Mouse (Mus musculus): ENCODE results near the gene Fsd1. TPM values are rescaled to one million over a fixed set of nuclear protein-coding genes. Genes with fewer than 3 reads are reported as not detected.

The Fsd1 gene
- polyA plus RNA-seq, 1 experiment from 2014 or later = 5.0 TPM

Other genes starting within 250 kb of the Fsd1 start
- gene Adgre4, start 236.5 kb upstream of the Fsd1 start, polyA plus RNA-seq (2015; fragmentation: Nextera tagmentation; extraction: Ambion mirVana) = 0.13 and 0.16 TPM in 2 replicates
- gene Zfp119a, start 107.6 kb upstream of the Fsd1 start, polyA plus RNA-seq (2015; fragmentation: Nextera tagmentation; extraction: Ambion mirVana) = 5.7 and 6.0 TPM in 2 replicates
- gene Zfp959, start 94.4 kb upstream of the Fsd1 start, polyA plus RNA-seq (2015; fragmentation: Nextera tagmentation; extraction: Ambion mirVana) = 6.4 and 7.9 TPM in 2 replicates
- gene Zfp119b, start 37.0 kb upstream of the Fsd1 start, polyA plus RNA-seq (2015; fragmentation: Nextera tagmentation; extraction: Ambion mirVana) = 3.6 and 4.3 TPM in 2 replicates
- 0.34 and 1.3 TPM in 2 replicates for gene Ebi3, start 33.9 kb upstream of the Fsd1 start, polyA plus RNA-seq (2015; fragmentation: Nextera tagmentation; extraction: Ambion mirVana)
- 18.0 and 18.8 TPM in 2 replicates for gene Yju2, start 27.4 kb upstream of the Fsd1 start, polyA plus RNA-seq (2015; fragmentation: Nextera tagmentation; extraction: Ambion mirVana)
- gene Shd, start 16.0 kb upstream of the Fsd1 start, polyA plus RNA-seq (2015; fragmentation: Nextera tagmentation; extraction: Ambion mirVana) = 7.9 and 8.7 TPM in 2 replicates
- 11.9 and 14.6 TPM in 2 replicates for gene Stap2, start 19.1 kb downstream of the Fsd1 start, polyA plus RNA-seq (2015; fragmentation: Nextera tagmentation; extraction: Ambion mirVana)
- gene Mpnd, start 19.2 kb downstream of the Fsd1 start, polyA plus RNA-seq (2015; fragmentation: Nextera tagmentation; extraction: Ambion mirVana) = 62.1 and 68.1 TPM in 2 replicates
- gene Sh3gl1, start 50.1 kb downstream of the Fsd1 start, polyA plus RNA-seq (2015; fragmentation: Nextera tagmentation; extraction: Ambion mirVana) = 85.0 and 87.6 TPM in 2 replicates
- gene Chaf1a, start 53.9 kb downstream of the Fsd1 start, polyA plus RNA-seq (2015; fragmentation: Nextera tagmentation; extraction: Ambion mirVana) = 14.1 and 14.2 TPM in 2 replicates
- 37.8 and 44.2 TPM in 2 replicates for gene Ubxn6, start 88.5 kb downstream of the Fsd1 start, polyA plus RNA-seq (2015; fragmentation: Nextera tagmentation; extraction: Ambion mirVana)
- 75.0 and 89.0 TPM in 2 replicates for gene Hdgfl2, start 93.1 kb downstream of the Fsd1 start, polyA plus RNA-seq (2015; fragmentation: Nextera tagmentation; extraction: Ambion mirVana)
- 0.05 and 0.07 TPM in 2 replicates for gene Plin4, start 123.3 kb downstream of the Fsd1 start, polyA plus RNA-seq (2015; fragmentation: Nextera tagmentation; extraction: Ambion mirVana)
- gene Plin5, start 131.1 kb downstream of the Fsd1 start, polyA plus RNA-seq (2015; fragmentation: Nextera tagmentation; extraction: Ambion mirVana) = 0.19 and 0.47 TPM in 2 replicates
- 0.27 TPM in 1 of 2 replicates, not detected in the other for gene Lrg1, start 135.5 kb downstream of the Fsd1 start, polyA plus RNA-seq (2015; fragmentation: Nextera tagmentation; extraction: Ambion mirVana)
- gene Sema6b, start 153.8 kb downstream of the Fsd1 start, polyA plus RNA-seq (2015; fragmentation: Nextera tagmentation; extraction: Ambion mirVana) = 0.55 and 0.59 TPM in 2 replicates
- 6.5 and 6.9 TPM in 2 replicates for gene Tnfaip8l1, start 176.0 kb downstream of the Fsd1 start, polyA plus RNA-seq (2015; fragmentation: Nextera tagmentation; extraction: Ambion mirVana)
- gene Mydgf, start 197.4 kb downstream of the Fsd1 start, polyA plus RNA-seq (2015; fragmentation: Nextera tagmentation; extraction: Ambion mirVana) = 80.5 and 91.1 TPM in 2 replicates
- 21.8 and 22.4 TPM in 2 replicates for gene Dpp9, start 232.4 kb downstream of the Fsd1 start, polyA plus RNA-seq (2015; fragmentation: Nextera tagmentation; extraction: Ambion mirVana)